Mouse (Mus musculus): Measurements from ENCODE around the gene Myo1c. TPM values are rescaled to one million over a fixed set of nuclear protein-coding genes. Genes with fewer than 3 reads are reported as not detected.
"Not testable (repeated sequence)": the region's sequence is repeated elsewhere in the genome, so short reads cannot be mapped to it uniquely, and the experiment has no call there.

Myo1c gene
- total RNA-seq, 1 experiment from 2014 or later, result 35.9 TPM

DNA sequence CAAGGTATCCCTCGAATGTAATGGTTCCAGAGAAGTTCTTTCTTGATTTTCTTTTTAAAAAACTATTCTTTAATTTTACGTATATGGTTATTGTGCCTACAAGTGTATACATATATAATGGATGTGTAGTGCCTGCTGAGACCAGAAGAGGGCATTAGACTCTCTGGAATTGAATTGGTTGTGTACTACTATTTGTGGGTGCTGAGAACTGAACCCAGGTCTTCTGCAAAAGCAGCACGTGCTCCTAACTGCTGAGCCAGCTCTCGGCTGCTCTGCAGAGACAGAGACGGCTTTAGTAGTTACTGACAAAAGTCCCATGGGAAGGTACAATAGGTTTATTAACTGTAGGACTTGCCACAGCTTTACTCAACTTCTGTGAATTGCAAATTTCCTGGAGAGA, 34.2 kb downstream of the Myo1c start:
- no peak for ATAC-seq (replicated peaks in 1 of 2; ENCODE audit: insufficient read depth in 1 of 2, low FRiP score in 2 of 2, low TSS enrichment in 1 of 2, low read depth in 1 of 2, poor library complexity in 2 of 2, severe bottlenecking in 2 of 2)

- no peak for ATAC-seq (replicated peaks in 1 of 2; ENCODE audit: insufficient read depth in 1 of 2, low FRiP score in 2 of 2, low TSS enrichment in 1 of 2, low read depth in 1 of 2, poor library complexity in 2 of 2, severe bottlenecking in 2 of 2)
Observed at GRCm38 (mm10) chr11:75684956-75685355, 34.7 kb downstream of the Myo1c start.

DNA sequence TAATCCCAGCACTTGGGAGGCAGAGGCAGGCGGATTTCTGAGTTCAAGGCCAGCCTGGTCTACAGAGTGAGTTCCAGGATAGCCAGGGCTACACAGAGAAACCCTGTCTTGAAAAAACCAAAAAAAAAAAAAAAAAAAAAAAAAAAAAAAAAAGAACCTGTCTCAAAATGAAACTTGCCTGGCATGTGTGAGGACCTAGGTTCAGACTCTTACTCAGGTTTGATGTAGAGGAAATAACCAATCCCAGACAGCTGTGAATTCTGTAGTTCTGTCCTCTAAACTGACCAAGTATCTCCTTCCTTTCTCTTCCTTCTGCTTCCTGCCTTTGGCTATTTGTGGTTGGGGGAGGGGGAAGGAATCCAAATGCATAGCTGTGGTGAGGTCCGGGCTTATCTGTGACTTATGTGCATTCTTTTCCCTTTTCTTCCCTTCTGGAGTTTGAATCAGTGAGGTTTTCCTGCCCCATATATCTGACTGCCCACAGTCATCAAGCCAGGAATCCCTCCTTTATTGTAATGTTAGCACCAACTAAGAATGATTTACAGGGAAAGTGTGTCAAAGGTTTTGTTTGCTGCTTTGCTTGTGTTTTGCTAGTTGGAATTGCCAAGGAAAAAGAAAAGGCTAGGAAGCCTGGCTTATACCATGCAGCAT, 37.2 kb downstream of the Myo1c start:
- no peak; a peak in 1 of 4 replicates for ATAC-seq (replicated peaks in 1 of 2; ENCODE audit: insufficient read depth in 1 of 2, low FRiP score in 2 of 2, low TSS enrichment in 1 of 2, low read depth in 1 of 2, poor library complexity in 2 of 2, severe bottlenecking in 2 of 2)

GRCm38 (mm10) chr11:75688132-75688531, 37.8 kb downstream of the Myo1c start:
- ATAC-seq (replicated peaks in 1 of 2; ENCODE audit: insufficient read depth in 1 of 2, low FRiP score in 2 of 2, low TSS enrichment in 1 of 2, low read depth in 1 of 2, poor library complexity in 2 of 2, severe bottlenecking in 2 of 2), result no peak

DNA sequence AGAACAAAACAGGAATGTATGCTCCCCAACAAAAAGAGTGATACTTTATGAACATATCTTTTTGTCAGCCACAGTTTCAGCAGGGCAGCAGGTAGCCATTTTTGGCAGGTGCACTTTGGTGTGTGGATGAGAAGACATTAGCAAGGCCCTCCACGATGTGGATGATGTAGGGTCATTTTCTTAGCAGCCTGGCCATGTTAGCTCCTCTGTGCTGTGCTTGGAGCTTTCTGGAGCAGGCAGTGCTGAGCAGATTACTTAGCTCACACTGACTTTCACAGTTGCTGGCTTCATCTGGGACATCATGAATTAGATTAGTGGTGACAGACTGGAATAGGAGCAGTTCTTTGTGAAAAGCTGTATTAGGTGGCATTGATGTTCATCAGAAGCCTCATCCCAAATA, 39.7 kb downstream of the Myo1c start:
- ATAC-seq (replicated peaks in 1 of 2; ENCODE audit: insufficient read depth in 1 of 2, low FRiP score in 2 of 2, low TSS enrichment in 1 of 2, low read depth in 1 of 2, poor library complexity in 2 of 2, severe bottlenecking in 2 of 2), result no peak

DNA sequence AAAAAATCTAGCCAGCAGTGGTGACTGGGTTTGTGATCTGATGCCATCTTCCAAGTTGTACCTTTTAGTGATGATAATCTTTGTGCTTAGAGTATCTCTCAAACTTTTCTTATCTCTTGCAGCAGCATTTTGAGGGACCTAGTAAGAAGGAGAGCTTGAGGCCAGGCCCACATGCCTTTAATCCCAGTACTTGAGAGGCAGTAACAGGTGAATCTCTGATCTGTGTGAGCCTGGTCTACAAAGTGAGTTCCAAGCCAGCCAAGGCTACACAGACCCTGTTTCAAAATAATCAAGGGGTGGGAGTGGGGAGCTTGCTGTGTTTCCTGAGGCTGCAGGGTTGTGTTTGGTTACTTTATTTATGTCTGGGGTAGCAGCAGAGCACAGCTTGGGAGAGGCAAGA, 40.7 kb downstream of the Myo1c start:
- no peak for ATAC-seq (replicated peaks in 1 of 2; ENCODE audit: insufficient read depth in 1 of 2, low FRiP score in 2 of 2, low TSS enrichment in 1 of 2, low read depth in 1 of 2, poor library complexity in 2 of 2, severe bottlenecking in 2 of 2)

GRCm38 (mm10) chr11:75693570-75693969, 43.3 kb downstream of the Myo1c start:
- no peak for ATAC-seq (replicated peaks in 1 of 2; ENCODE audit: insufficient read depth in 1 of 2, low FRiP score in 2 of 2, low TSS enrichment in 1 of 2, low read depth in 1 of 2, poor library complexity in 2 of 2, severe bottlenecking in 2 of 2)

DNA sequence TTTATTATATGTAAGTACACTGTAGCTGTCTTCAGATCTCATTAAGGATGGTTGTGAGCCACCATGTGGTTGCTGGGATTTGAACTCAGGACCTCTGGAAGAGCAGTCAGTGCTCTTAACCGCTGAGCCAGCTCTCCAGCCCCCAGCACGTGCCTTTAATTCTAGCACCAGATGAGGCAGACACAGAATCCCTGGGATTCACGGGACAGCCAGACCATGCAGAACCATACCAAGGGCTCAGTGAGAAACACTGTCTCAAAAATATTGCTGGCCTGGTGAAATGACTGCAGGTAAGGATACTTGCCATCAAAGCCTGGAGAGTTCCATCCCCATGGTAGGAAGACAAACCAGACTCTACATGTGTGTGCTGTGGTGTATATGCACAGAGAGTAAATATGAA, 47.2 kb downstream of the Myo1c start:
- not testable (repeated sequence) for ATAC-seq (replicated peaks in 1 of 2; ENCODE audit: insufficient read depth in 1 of 2, low FRiP score in 2 of 2, low TSS enrichment in 1 of 2, low read depth in 1 of 2, poor library complexity in 2 of 2, severe bottlenecking in 2 of 2)

GRCm38 (mm10) chr11:75700557-75700956, 50.3 kb downstream of the Myo1c start:
- no peak for ATAC-seq (replicated peaks in 1 of 2; ENCODE audit: insufficient read depth in 1 of 2, low FRiP score in 2 of 2, low TSS enrichment in 1 of 2, low read depth in 1 of 2, poor library complexity in 2 of 2, severe bottlenecking in 2 of 2)

GRCm38 (mm10) chr11:75702761-75703160, 52.5 kb downstream of the Myo1c start:
- no peak for ATAC-seq (replicated peaks in 1 of 2; ENCODE audit: insufficient read depth in 1 of 2, low FRiP score in 2 of 2, low TSS enrichment in 1 of 2, low read depth in 1 of 2, poor library complexity in 2 of 2, severe bottlenecking in 2 of 2)

- no peak for ATAC-seq (replicated peaks in 1 of 2; ENCODE audit: insufficient read depth in 1 of 2, low FRiP score in 2 of 2, low TSS enrichment in 1 of 2, low read depth in 1 of 2, poor library complexity in 2 of 2, severe bottlenecking in 2 of 2)
Observed at GRCm38 (mm10) chr11:75703748-75704147, 53.4 kb downstream of the Myo1c start.

DNA sequence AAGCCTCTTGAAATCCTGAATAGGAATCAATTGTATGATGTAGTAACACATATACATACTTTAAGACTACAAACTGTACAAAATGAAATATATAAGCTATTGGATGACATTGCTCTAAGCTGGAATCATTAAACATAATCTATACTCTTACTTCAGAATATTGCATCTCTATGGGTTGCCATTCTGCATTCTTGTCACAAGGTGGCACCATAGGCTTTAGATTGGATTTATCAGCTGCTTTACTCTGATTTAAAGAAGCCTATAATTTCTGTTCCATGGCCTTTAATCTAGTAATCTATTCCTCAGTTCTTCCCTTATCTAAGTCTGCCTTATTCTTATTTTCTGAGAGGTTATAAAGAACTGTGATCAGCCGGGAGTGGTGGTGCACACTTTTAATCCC, 63.6 kb downstream of the Myo1c start:
- no peak for ATAC-seq (replicated peaks in 1 of 2; ENCODE audit: insufficient read depth in 1 of 2, low FRiP score in 2 of 2, low TSS enrichment in 1 of 2, low read depth in 1 of 2, poor library complexity in 2 of 2, severe bottlenecking in 2 of 2)

DNA sequence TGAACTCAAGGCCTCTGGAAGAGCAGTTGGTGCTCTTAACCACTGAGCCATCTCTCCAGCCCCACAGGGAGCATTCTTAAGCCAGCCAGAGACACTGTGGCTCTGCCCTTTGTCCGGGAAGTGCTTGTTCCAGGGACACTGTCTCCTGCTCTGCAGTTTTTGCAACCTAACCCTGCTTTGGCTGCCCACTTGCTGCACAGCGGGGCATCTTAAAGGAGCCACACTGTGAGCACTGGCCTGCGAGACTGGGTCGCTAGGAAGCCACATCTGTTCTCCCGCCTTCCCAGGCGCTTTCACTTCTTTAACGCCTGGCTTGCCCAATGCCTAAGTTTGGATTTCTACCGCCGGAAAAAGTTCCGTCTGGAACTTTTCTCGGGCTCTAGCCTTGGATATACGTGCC, 65.3 kb downstream of the Myo1c start:
- ATAC-seq (replicated peaks in 1 of 2; ENCODE audit: insufficient read depth in 1 of 2, low FRiP score in 2 of 2, low TSS enrichment in 1 of 2, low read depth in 1 of 2, poor library complexity in 2 of 2, severe bottlenecking in 2 of 2), result no peak

DNA sequence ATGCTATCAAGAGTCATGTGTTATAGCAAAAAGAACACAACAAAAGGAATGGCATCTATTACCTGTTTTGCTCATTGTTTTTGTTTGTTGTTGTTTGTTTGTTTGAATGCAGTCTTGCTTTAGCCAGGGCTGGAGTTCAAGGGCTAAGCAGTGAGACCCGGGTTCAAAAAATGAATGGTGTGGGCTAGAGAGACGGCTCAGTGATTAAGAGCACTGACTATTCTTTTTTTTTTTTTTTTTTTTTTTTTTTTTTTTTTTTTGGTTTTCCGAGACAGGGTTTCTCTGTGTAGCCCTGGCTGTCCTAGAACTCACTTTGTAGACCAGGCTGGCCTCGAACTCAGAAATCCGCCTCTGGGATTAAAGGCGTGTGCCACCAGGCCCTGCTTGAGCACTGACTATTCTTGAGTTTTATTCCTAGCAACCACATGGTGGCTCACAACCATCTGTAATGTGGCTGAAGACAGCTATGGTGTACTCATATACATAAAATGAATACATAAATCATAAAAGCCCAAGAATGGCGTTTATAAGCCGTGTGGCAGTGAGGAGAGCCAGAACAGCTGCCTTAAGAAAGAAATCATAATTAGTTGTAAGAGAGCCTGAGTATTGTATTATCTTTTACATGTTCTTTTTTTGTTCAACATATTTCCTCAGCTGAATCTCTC, 66.5 kb downstream of the Myo1c start:
- no peak for ATAC-seq (replicated peaks in 1 of 2; ENCODE audit: insufficient read depth in 1 of 2, low FRiP score in 2 of 2, low TSS enrichment in 1 of 2, low read depth in 1 of 2, poor library complexity in 2 of 2, severe bottlenecking in 2 of 2)

DNA sequence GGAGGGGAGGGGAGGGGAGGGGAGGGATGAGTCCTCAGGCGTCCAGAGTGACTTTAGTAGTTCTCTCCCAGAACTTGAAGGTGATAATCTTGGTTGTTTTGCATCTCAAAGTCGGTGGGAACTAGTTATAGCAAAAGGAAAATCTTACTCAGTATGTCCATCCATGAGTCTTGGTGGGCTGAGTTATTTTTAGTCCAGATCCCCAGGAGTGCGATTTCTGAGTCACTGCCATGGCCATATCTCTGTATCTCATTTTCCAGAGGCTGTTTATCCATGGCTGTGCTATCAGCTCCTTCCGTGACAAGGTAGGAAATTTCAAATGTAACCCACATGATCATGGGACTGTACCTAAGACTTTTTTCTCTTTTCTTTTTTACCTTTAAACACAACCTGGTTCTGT, 72.0 kb downstream of the Myo1c start:
- ATAC-seq (replicated peaks in 1 of 2; ENCODE audit: insufficient read depth in 1 of 2, low FRiP score in 2 of 2, low TSS enrichment in 1 of 2, low read depth in 1 of 2, poor library complexity in 2 of 2, severe bottlenecking in 2 of 2), result no peak

Other genes starting within 250 kb of the Myo1c start
- 60.5 and 70.1 TPM in 2 replicates for gene Serpinf1, start 227.8 kb upstream of the Myo1c start, total RNA-seq (2017)
- not detected in 2 replicates for gene Serpinf2, start 210.9 kb upstream of the Myo1c start, total RNA-seq (2017)
- gene Wdr81, start 195.8 kb upstream of the Myo1c start, total RNA-seq (2017), result 4.5 and 6.0 TPM in 2 replicates
- gene Tlcd2, start 188.8 kb upstream of the Myo1c start, total RNA-seq (2017), result 24.7 and 33.5 TPM in 2 replicates
- gene Prpf8, start 163.7 kb upstream of the Myo1c start, total RNA-seq (2017), result 113 and 126 TPM in 2 replicates
- gene Rilp, start 140.4 kb upstream of the Myo1c start, total RNA-seq (2017), result 0.75 TPM in 1 of 2 replicates, not detected in the other
- gene Scarf1, start 137.0 kb upstream of the Myo1c start, total RNA-seq (2017), result 12.2 and 17.8 TPM in 2 replicates
- 8.9 and 17.5 TPM in 2 replicates for gene Slc43a2, start 118.8 kb upstream of the Myo1c start, total RNA-seq (2017)
- 55.5 and 98.3 TPM in 2 replicates for gene Pitpna, start 62.4 kb upstream of the Myo1c start, total RNA-seq (2017)
- 54.1 and 59.6 TPM in 2 replicates for gene Inpp5k, start 19.5 kb upstream of the Myo1c start, total RNA-seq (2017)
- gene Crk, start 28.8 kb downstream of the Myo1c start, total RNA-seq (2017), result 50.9 and 61.0 TPM in 2 replicates
- 363 and 366 TPM in 2 replicates for gene Ywhae, start 82.4 kb downstream of the Myo1c start, total RNA-seq (2017)
- gene Doc2b, start 145.5 kb downstream of the Myo1c start, total RNA-seq (2017), result 0.13 TPM in 1 of 2 replicates, not detected in the other